In the genomic region with DNA sequence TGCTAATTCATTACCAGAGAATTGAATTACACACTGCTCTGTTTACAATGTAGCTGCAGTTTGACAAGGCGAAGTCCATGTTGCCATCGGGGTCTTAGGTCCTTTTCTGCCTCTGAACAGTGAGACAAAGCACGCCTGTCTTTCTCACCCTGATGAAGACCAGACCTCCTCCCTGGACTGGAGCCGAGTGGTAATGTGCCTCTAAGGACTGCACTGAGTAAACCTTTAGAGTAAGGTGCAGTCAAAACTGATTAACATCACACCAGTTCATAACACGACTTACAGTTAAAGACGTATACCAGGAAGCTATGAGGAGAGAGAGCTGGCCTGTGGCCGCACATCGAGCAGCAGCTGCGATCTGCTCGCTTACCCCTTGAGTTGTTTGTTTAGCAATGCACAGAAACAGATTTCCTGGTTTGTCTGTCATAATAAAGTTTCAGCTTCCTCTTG, we compare ENCODE assay signal across 12 mouse cellular contexts.
DNase-seq lines count a peak whose midpoint lies in the region; ATAC-seq and TF ChIP-seq lines count a peak whose summit lies in the region.
"Had no signal": no experiment of that assay in that cellular context is flagged by ENCODE, and none has a peak within 500 bp of the region (broad histone marks: within the 10 kb centered on the region; RNA-seq: fewer than 3 reads in every experiment).

No protein-coding gene starts in this region.

- TF ChIP-seq CTCF in kidney, adult 2 months (conservative IDR thresholded peaks at IDR 0.05; ENCODE audit: insufficient read depth, insufficient read length, low read depth, low read length), result no peak

- ATAC-seq in intestine, embryonic 15.5 days, result peak; percentile 96
- peak; percentile 93 for ATAC-seq in stomach, embryonic 15.5 days (ENCODE audit: insufficient read depth, low FRiP score, low read depth)
- ATAC-seq in forebrain, embryonic 15.5 days (replicated peaks), result no peak
- ATAC-seq: forebrain, postnatal 0 days had no signal

- H3K27me3 ChIP-seq in kidney, adult 2 months (replicated peaks; ENCODE audit: control insufficient read depth, insufficient read depth, low read length), result no peaks in the 10 kb centered on the region
- no peaks in the 10 kb centered on the region for H3K27me3 ChIP-seq in intestine, embryonic 15.5 days (replicated peaks)
- H3K27me3 ChIP-seq in stomach, embryonic 15.5 days (replicated peaks), result no peaks in the 10 kb centered on the region
- no peaks in the 10 kb centered on the region for H3K27me3 ChIP-seq in forebrain, embryonic 15.5 days
- H3K27me3 ChIP-seq: midbrain, embryonic 12.5 days had no signal

- TF ChIP-seq POLR2A in kidney, adult 2 months (IDR thresholded peaks at IDR 0.05; ENCODE audit: low read depth, low read length), result no peak

- no peak overlapping the region for H3K4me3 ChIP-seq in kidney, adult 2 months (ENCODE audit: insufficient read depth, low read depth, low read length)
- H3K4me3 ChIP-seq in intestine, embryonic 15.5 days (replicated peaks), result no peak overlapping the region
- H3K4me3 ChIP-seq in stomach, embryonic 15.5 days (replicated peaks), result no peak overlapping the region
- H3K4me3 ChIP-seq in forebrain, embryonic 15.5 days, result no peak overlapping the region
- H3K4me3 ChIP-seq: midbrain, embryonic 12.5 days had no signal

- H3K4me1 ChIP-seq in kidney, adult 2 months (ENCODE audit: control insufficient read depth, insufficient read depth, low read length), result no peaks in the 10 kb centered on the region
- peaks cover 13% of the 10 kb centered on the region; the same call in 1 of the 2 replicates for H3K4me1 ChIP-seq in intestine, embryonic 15.5 days (replicated peaks)
- H3K4me1 ChIP-seq in stomach, embryonic 15.5 days, result no peaks in the 10 kb centered on the region
- H3K4me1 ChIP-seq in forebrain, embryonic 15.5 days, result no peaks in the 10 kb centered on the region
- H3K4me1 ChIP-seq: midbrain, embryonic 12.5 days had no signal

- DNase-seq in embryo, embryonic 10 days (ENCODE audit: low spot score), result peak; percentile 51
- DNase-seq in embryo, embryonic 9.5 days (ENCODE audit: extremely low spot score), result no peak
- DNase-seq in kidney, postnatal 4 days, result peak; percentile 53 to 56
- no peak for DNase-seq in kidney, adult 2 months
- DNase-seq in cerebellum, postnatal 14 days, result no peak
- DNase-seq: cerebellum, postnatal 10 days; forebrain, postnatal 0 days; spleen, adult 18-20 months had no signal

- WGBS in kidney, adult 2 months, result 22% methylated on average over 10 of the region's 10 CpGs
- WGBS in intestine, embryonic 15.5 days, result 16% methylated on average over 10 of the region's 10 CpGs
- 12% methylated on average over 10 of the region's 10 CpGs for WGBS in stomach, embryonic 15.5 days
- 79% methylated on average over 10 of the region's 10 CpGs for WGBS in forebrain, embryonic 15.5 days

- H3K9me3 ChIP-seq in intestine, embryonic 15.5 days, result no peaks in the 10 kb centered on the region
- H3K9me3 ChIP-seq in stomach, embryonic 15.5 days, result no peaks in the 10 kb centered on the region
- H3K9me3 ChIP-seq in forebrain, embryonic 15.5 days, result no peaks in the 10 kb centered on the region
- H3K9me3 ChIP-seq: midbrain, embryonic 12.5 days had no signal

- H3K9ac ChIP-seq in intestine, embryonic 15.5 days, result peak overlapping the region; percentile 13; the same call in 1 of the 2 replicates
- H3K9ac ChIP-seq in stomach, embryonic 15.5 days, result no peak overlapping the region
- no peak overlapping the region for H3K9ac ChIP-seq in forebrain, embryonic 15.5 days (replicated peaks)
- H3K9ac ChIP-seq: forebrain, postnatal 0 days; midbrain, embryonic 12.5 days had no signal

- H3K36me3 ChIP-seq in kidney, adult 2 months (ENCODE audit: control insufficient read depth, insufficient read depth, low read length), result no peaks in the 10 kb centered on the region
- no peaks in the 10 kb centered on the region for H3K36me3 ChIP-seq in intestine, embryonic 15.5 days
- H3K36me3 ChIP-seq in stomach, embryonic 15.5 days, result no peaks in the 10 kb centered on the region
- no peaks in the 10 kb centered on the region for H3K36me3 ChIP-seq in forebrain, embryonic 15.5 days
- H3K36me3 ChIP-seq: midbrain, embryonic 12.5 days had no signal

- peak overlapping the region; percentile 34; the same call in 1 of the 2 replicates for H3K4me2 ChIP-seq in intestine, embryonic 15.5 days (replicated peaks)
- peak overlapping the region; percentile 30 for H3K4me2 ChIP-seq in stomach, embryonic 15.5 days
- H3K4me2 ChIP-seq in forebrain, embryonic 15.5 days (replicated peaks), result no peak overlapping the region
- H3K4me2 ChIP-seq: midbrain, embryonic 12.5 days had no signal

- no peak overlapping the region for H3K27ac ChIP-seq in kidney, adult 2 months (ENCODE audit: insufficient read depth, low read depth, low read length)
- peak overlapping the region; percentile 48 for H3K27ac ChIP-seq in intestine, embryonic 15.5 days
- peak overlapping the region; percentile 69 for H3K27ac ChIP-seq in stomach, embryonic 15.5 days
- H3K27ac ChIP-seq in forebrain, embryonic 15.5 days (replicated peaks), result no peak overlapping the region
- H3K27ac ChIP-seq: midbrain, embryonic 12.5 days had no signal

Comparison
In these comparisons a context has a peak if more than half of its experiments do, and no peak if none do; other contexts are left out.
1. DNase-seq: peak in embryo, embryonic 10 days (single experiment) and kidney, postnatal 4 days (2 of 2); none in embryo, embryonic 9.5 days (single experiment), kidney, adult 2 months (single experiment) and cerebellum, postnatal 14 days (0 of 2).
2. H3K27ac ChIP-seq: peak in intestine, embryonic 15.5 days (single experiment) and stomach, embryonic 15.5 days (single experiment); none in kidney, adult 2 months (single experiment) and forebrain, embryonic 15.5 days (single experiment).